Mouse (Mus musculus) brain, adult 2 months (tissue): ENCODE data around the gene Klf14.

Experiments used
- DNase-seq: peaks from one replicate; pipeline ENCODE4 v3.0.0; 2011; ENCODE audit warnings: low read depth, low spot score

Klf14 gene

GRCm38 (mm10) chr6:30958736-30959540, at the start of gene Klf14:
Klf14 (minus strand) TSS chr6:30959078.
- DNase-seq: no peak

GRCm38 (mm10) chr6:31006111-31006600, 47.3 kb upstream of the Klf14 start:
- DNase-seq: no peak

- DNase-seq: no peak
Measured at GRCm38 (mm10) chr6:30986393-30986792, 27.5 kb upstream of the Klf14 start.

- DNase-seq: no peak
Measured at GRCm38 (mm10) chr6:30983021-30983420, 24.1 kb upstream of the Klf14 start.

GRCm38 (mm10) chr6:30982372-30982980, 23.6 kb upstream of the Klf14 start:
- DNase-seq: peak; percentile 53

- peak; percentile 56 for DNase-seq
Measured at GRCm38 (mm10) chr6:30981351-30981750, 22.5 kb upstream of the Klf14 start.

- no peak for DNase-seq
Measured at GRCm38 (mm10) chr6:30978615-30979014, 19.7 kb upstream of the Klf14 start.

GRCm38 (mm10) chr6:30972121-30972520, 13.2 kb upstream of the Klf14 start:
- DNase-seq: no peak

- peak; percentile 34 for DNase-seq
Measured at GRCm38 (mm10) chr6:30957784-30958735, 818 bp downstream of the Klf14 start.

GRCm38 (mm10) chr6:30939264-30939663, 19.6 kb downstream of the Klf14 start:
- DNase-seq: no peak

GRCm38 (mm10) chr6:30922821-30923220, 36.1 kb downstream of the Klf14 start:
- peak; percentile 35 for DNase-seq

- no peak for DNase-seq
Measured at GRCm38 (mm10) chr6:30921826-30922225, 37.1 kb downstream of the Klf14 start.

GRCm38 (mm10) chr6:30920834-30921675, 37.8 kb downstream of the Klf14 start:
- peak; percentile 87 for DNase-seq

- DNase-seq: no peak
Measured at GRCm38 (mm10) chr6:30915473-30915872, 43.4 kb downstream of the Klf14 start, which contains the start of gene Tsga13. Tsga13 (minus strand) TSS chr6:30915573.

GRCm38 (mm10) chr6:30907970-30908369, 50.9 kb downstream of the Klf14 start:
- peak; percentile 92 for DNase-seq
